Mouse (Mus musculus): ENCODE data around the gene Tectb. TPM values are rescaled to one million over a fixed set of nuclear protein-coding genes. Genes with fewer than 3 reads are reported as not detected.

Gene Tectb
- polyA plus RNA-seq, 1 experiment = not detected

DNA sequence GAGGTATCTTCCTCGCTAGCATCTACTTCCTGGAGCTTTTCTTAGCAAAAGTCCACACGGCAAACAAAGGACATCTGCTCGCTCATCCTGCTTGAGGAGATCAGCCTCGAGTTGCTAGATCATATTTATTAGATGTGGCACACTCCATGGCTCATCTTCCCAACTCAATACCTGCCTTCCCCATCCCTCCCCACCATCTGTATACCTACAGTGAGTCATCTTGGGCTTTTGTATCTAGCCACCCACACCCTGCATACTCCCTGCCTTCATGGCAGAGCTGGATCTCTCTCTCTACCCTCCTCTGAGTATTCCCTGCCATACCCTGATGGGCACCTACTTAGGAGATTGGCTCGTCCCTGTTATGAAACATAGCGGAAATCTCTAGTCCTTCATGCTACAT, 40.7 kb downstream of the Tectb start:
- no peak for TF ChIP-seq POLR2A (IDR thresholded peaks at IDR 0.05; ENCODE audit: insufficient read depth, low read length)
- no peak for TF ChIP-seq CTCF (IDR thresholded peaks at IDR 0.05; ENCODE audit: low read depth, low read length)
- Histone ChIP-seq H3K27me3 (ENCODE audit: control insufficient read depth, insufficient read depth, low read length, poor library complexity, severe bottlenecking) (no peaks in the 10 kb centered on the region), H3K27ac (ENCODE audit: insufficient read depth, low read length) (no peak overlapping the region), H3K36me3 (ENCODE audit: control insufficient read depth, insufficient read depth, low read length, poor library complexity, severe bottlenecking) (no peaks in the 10 kb centered on the region), H3K9me3 (replicated peaks; ENCODE audit: control insufficient read depth, insufficient read depth, low read length, poor library complexity, severe bottlenecking) (no peaks in the 10 kb centered on the region), H3K4me3 (ENCODE audit: low read depth, low read length) (no peak overlapping the region), H3K4me1 (ENCODE audit: control insufficient read depth, insufficient read depth, low read length) (peaks cover 3% of the 10 kb centered on the region), H3K9ac (ENCODE audit: low read depth, poor library complexity, severe bottlenecking) (no peak overlapping the region)

DNA sequence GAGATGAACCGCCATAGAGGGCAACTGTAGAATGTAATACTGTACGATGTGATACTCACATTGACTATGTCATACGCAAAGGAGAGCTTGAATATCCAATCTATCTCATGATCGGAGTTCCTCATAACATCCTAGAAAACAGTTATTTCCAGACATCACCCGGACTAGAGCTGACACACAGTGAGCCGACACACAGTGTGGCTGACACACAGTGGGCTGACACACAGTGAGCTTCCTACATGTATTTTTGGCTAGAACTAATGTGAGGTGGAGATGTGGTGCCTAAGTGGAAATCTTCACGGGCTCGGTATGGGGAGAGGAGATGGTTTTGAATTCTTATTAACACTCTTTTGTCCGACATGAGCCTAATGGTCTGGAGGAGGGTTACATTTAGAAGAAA, 41.7 kb downstream of the Tectb start:
- H3K27me3 ChIP-seq (ENCODE audit: control insufficient read depth, insufficient read depth, low read length, poor library complexity, severe bottlenecking) = no peaks in the 10 kb centered on the region

DNA sequence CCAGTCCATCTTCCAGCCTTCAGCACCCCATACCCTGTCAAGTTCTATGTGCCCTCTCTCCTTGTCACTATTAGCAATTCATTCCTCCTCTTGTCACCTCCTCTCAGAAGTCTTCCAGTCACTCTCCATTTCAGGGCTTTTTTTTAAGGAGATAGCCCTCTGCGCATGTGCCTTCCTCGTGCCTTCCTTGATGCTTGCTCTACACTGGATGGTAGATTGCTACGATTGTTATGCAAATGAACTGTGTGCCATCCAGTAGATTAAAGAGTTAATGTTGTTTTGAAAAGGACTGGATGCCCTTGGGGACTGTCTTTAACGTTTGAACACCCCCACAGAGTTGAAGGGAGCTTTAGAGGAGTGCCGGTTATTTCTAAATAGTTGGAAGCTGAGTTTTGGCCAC, 46.1 kb downstream of the Tectb start:
- no peaks in the 10 kb centered on the region for H3K27me3 ChIP-seq (ENCODE audit: control insufficient read depth, insufficient read depth, low read length, poor library complexity, severe bottlenecking)
- H3K36me3 ChIP-seq (ENCODE audit: control insufficient read depth, insufficient read depth, low read length, poor library complexity, severe bottlenecking) = no peaks in the 10 kb centered on the region
- no peak overlapping the region for H3K4me3 ChIP-seq (ENCODE audit: low read depth, low read length)
- TF ChIP-seq EP300 (IDR thresholded peaks at IDR 0.05; ENCODE audit: insufficient read depth, low read depth, low read length) (no peak), POLR2A (IDR thresholded peaks at IDR 0.05; ENCODE audit: insufficient read depth, low read length) (no peak), CTCF (IDR thresholded peaks at IDR 0.05; ENCODE audit: low read depth, low read length) (no peak)
- H3K9me3 ChIP-seq (replicated peaks; ENCODE audit: control insufficient read depth, insufficient read depth, low read length, poor library complexity, severe bottlenecking) = no peaks in the 10 kb centered on the region
- no peak overlapping the region for H3K27ac ChIP-seq (ENCODE audit: insufficient read depth, low read length)
- no peak overlapping the region for H3K9ac ChIP-seq (ENCODE audit: low read depth, poor library complexity, severe bottlenecking)
- H3K4me1 ChIP-seq (ENCODE audit: control insufficient read depth, insufficient read depth, low read length) = no peaks in the 10 kb centered on the region

More for the DNA sequence above, 41.7 kb downstream of the Tectb start:
- Histone ChIP-seq H3K9ac (ENCODE audit: low read depth, poor library complexity, severe bottlenecking) (no peak overlapping the region), H3K4me1 (ENCODE audit: control insufficient read depth, insufficient read depth, low read length) (peaks cover 3% of the 10 kb centered on the region), H3K36me3 (ENCODE audit: control insufficient read depth, insufficient read depth, low read length, poor library complexity, severe bottlenecking) (no peaks in the 10 kb centered on the region), H3K9me3 (replicated peaks; ENCODE audit: control insufficient read depth, insufficient read depth, low read length, poor library complexity, severe bottlenecking) (no peaks in the 10 kb centered on the region), H3K27ac (ENCODE audit: insufficient read depth, low read length) (no peak overlapping the region), H3K4me3 (ENCODE audit: low read depth, low read length) (no peak overlapping the region)
- TF ChIP-seq POLR2A (IDR thresholded peaks at IDR 0.05; ENCODE audit: insufficient read depth, low read length) = no peak
- no peak for TF ChIP-seq EP300 (IDR thresholded peaks at IDR 0.05; ENCODE audit: insufficient read depth, low read depth, low read length)
- TF ChIP-seq CTCF (IDR thresholded peaks at IDR 0.05; ENCODE audit: low read depth, low read length) = no peak

DNA sequence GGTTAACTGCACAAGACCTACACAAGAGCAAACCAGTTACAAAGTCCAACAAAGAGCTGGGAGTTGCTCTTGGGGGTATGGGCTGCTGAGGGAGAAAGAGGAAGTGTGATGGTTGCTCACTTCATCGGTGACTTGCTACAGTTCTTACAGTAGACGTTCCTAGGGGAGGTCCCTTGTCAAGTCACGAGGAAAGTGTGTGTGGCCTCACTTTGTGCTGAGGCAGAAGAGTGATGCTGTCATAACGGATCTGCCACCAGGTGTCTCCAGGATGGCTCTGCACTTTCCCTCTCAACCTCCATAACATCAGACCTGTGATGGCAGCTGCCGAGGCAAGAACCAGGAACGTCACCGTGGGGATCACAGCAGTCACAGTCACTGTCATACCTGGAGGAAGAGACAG, 46.6 kb downstream of the Tectb start:
- H3K36me3 ChIP-seq (ENCODE audit: control insufficient read depth, insufficient read depth, low read length, poor library complexity, severe bottlenecking) = no peaks in the 10 kb centered on the region
- no peaks in the 10 kb centered on the region for H3K4me1 ChIP-seq (ENCODE audit: control insufficient read depth, insufficient read depth, low read length)
- TF ChIP-seq CTCF (IDR thresholded peaks at IDR 0.05; ENCODE audit: low read depth, low read length) = no peak
- TF ChIP-seq POLR2A (IDR thresholded peaks at IDR 0.05; ENCODE audit: insufficient read depth, low read length) = no peak
- TF ChIP-seq EP300 (IDR thresholded peaks at IDR 0.05; ENCODE audit: insufficient read depth, low read depth, low read length) = no peak
- H3K27ac ChIP-seq (ENCODE audit: insufficient read depth, low read length) = no peak overlapping the region
- no peaks in the 10 kb centered on the region for H3K9me3 ChIP-seq (replicated peaks; ENCODE audit: control insufficient read depth, insufficient read depth, low read length, poor library complexity, severe bottlenecking)
- H3K4me3 ChIP-seq (ENCODE audit: low read depth, low read length) = no peak overlapping the region
- no peaks in the 10 kb centered on the region for H3K27me3 ChIP-seq (ENCODE audit: control insufficient read depth, insufficient read depth, low read length, poor library complexity, severe bottlenecking)
- H3K9ac ChIP-seq (ENCODE audit: low read depth, poor library complexity, severe bottlenecking) = no peak overlapping the region

DNA sequence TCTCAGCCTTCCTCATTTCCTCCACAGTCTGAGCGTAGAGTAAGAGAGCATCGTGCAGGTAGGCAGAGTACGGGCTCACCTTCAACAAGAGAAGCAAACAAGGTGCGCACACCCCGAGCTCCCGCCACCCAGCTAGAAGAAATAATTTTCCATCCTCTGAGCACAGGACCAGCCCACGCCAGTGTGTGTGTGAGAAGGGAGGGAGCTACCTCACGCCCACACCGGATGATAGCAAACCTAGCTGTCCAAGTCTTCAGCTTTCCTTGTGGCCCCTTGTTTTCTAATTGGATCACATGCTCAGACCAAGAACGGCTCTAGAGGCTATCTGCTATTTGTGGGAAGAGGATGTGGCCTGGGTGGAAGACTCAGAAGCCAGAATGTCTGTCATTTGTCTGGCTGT, 50.5 kb downstream of the Tectb start:
- Histone ChIP-seq H3K4me1 (ENCODE audit: control insufficient read depth, insufficient read depth, low read length) (no peaks in the 10 kb centered on the region), H3K27ac (ENCODE audit: insufficient read depth, low read length) (no peak overlapping the region), H3K27me3 (ENCODE audit: control insufficient read depth, insufficient read depth, low read length, poor library complexity, severe bottlenecking) (no peaks in the 10 kb centered on the region), H3K4me3 (ENCODE audit: low read depth, low read length) (no peak overlapping the region), H3K36me3 (ENCODE audit: control insufficient read depth, insufficient read depth, low read length, poor library complexity, severe bottlenecking) (no peaks in the 10 kb centered on the region), H3K9ac (ENCODE audit: low read depth, poor library complexity, severe bottlenecking) (no peak overlapping the region), H3K9me3 (replicated peaks; ENCODE audit: control insufficient read depth, insufficient read depth, low read length, poor library complexity, severe bottlenecking) (no peaks in the 10 kb centered on the region)
- no peak for TF ChIP-seq EP300 (IDR thresholded peaks at IDR 0.05; ENCODE audit: insufficient read depth, low read depth, low read length)
- TF ChIP-seq CTCF (IDR thresholded peaks at IDR 0.05; ENCODE audit: low read depth, low read length) = no peak
- no peak for TF ChIP-seq POLR2A (IDR thresholded peaks at IDR 0.05; ENCODE audit: insufficient read depth, low read length)

DNA sequence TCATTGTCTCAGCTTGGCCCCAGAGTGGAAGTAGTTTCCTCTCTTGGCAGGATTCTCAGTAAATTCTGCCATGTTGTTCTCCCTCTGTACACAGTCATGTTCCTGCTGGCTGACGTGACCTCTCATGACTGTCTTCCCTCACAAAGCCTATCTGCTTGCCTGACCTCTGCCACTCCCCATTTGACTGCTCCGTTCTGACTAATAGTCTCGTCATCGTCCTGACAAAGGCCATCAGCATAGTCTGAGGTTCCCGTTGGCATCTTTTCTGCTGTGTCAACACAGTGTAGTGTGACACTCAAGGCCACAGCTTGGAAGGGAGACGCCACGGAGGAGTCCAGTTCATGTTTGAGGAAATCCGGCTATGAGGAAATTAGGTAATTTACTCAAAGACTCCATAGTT, 51.6 kb downstream of the Tectb start:
- TF ChIP-seq POLR2A (IDR thresholded peaks at IDR 0.05; ENCODE audit: insufficient read depth, low read length) = no peak
- TF ChIP-seq CTCF (IDR thresholded peaks at IDR 0.05; ENCODE audit: low read depth, low read length) = no peak
- TF ChIP-seq EP300 (IDR thresholded peaks at IDR 0.05; ENCODE audit: insufficient read depth, low read depth, low read length) = no peak
- Histone ChIP-seq H3K27ac (ENCODE audit: insufficient read depth, low read length) (no peak overlapping the region), H3K36me3 (ENCODE audit: control insufficient read depth, insufficient read depth, low read length, poor library complexity, severe bottlenecking) (no peaks in the 10 kb centered on the region), H3K9me3 (replicated peaks; ENCODE audit: control insufficient read depth, insufficient read depth, low read length, poor library complexity, severe bottlenecking) (no peaks in the 10 kb centered on the region), H3K9ac (ENCODE audit: low read depth, poor library complexity, severe bottlenecking) (no peak overlapping the region), H3K27me3 (ENCODE audit: control insufficient read depth, insufficient read depth, low read length, poor library complexity, severe bottlenecking) (no peaks in the 10 kb centered on the region), H3K4me1 (ENCODE audit: control insufficient read depth, insufficient read depth, low read length) (no peaks in the 10 kb centered on the region), H3K4me3 (ENCODE audit: low read depth, low read length) (no peak overlapping the region)

Data from ES-Bruce4 (cell line).